Mouse (Mus musculus) forebrain, embryonic 16.5 days (tissue): ENCODE results near the gene Cad. TPM values are rescaled to one million over a fixed set of nuclear protein-coding genes. Genes with fewer than 3 reads are reported as not detected.

Experiments
- ATAC-seq: fragments of 200-750 bp; cut with Nextera tagmentation; 2 replicates; pipeline ENCODE4 v1.8.0; 2017; ENCODE audit warnings: mild to moderate bottlenecking, moderate library complexity
- H3K27ac ChIP-seq: fragments of 300-500 bp; sonication (generic); 2 replicates; pipeline ENCODE4 v1.5.1; 2014; ENCODE audit warnings: low read length, control low read depth
- H3K27me3 ChIP-seq: fragments of 300-500 bp; sonication (generic); replicated peaks from 2 replicates; pipeline ENCODE4 v1.6.1; 2014; ENCODE audit warnings: low read length; ENCODE audit not compliant: control insufficient read depth, insufficient read depth
- H3K36me3 ChIP-seq: fragments of 300-500 bp; sonication (generic); 2 replicates; pipeline ENCODE4 v1.6.1; 2014; ENCODE audit not compliant: control insufficient read depth, insufficient read depth
- H3K4me1 ChIP-seq: fragments of 300-500 bp; sonication (generic); replicated peaks from 2 replicates; pipeline ENCODE4 v1.6.1; 2014; ENCODE audit warnings: low read length; ENCODE audit not compliant: control insufficient read depth, insufficient read depth
- H3K4me2 ChIP-seq: fragments of 300-500 bp; sonication (generic); 2 replicates; pipeline ENCODE4 v1.6.1; 2014; ENCODE audit warnings: mild to moderate bottlenecking, low read length, control low read depth
- H3K4me3 ChIP-seq: fragments of 300-500 bp; sonication (generic); replicated peaks from 2 replicates; pipeline ENCODE4 v1.5.1; 2014; ENCODE audit warnings: mild to moderate bottlenecking, low read length, control low read depth
- H3K9ac ChIP-seq: fragments of 300-500 bp; sonication (generic); replicated peaks from 2 replicates; pipeline ENCODE4 v1.6.1; 2014; ENCODE audit warnings: low read depth, low read length, control low read depth
- H3K9me3 ChIP-seq: fragments of 300-500 bp; sonication (generic); 2 replicates; pipeline ENCODE4 v1.6.1; 2016; ENCODE audit warnings: low read length; ENCODE audit not compliant: control insufficient read depth
- WGBS: fragments of 180-500 bp; shearing (Covaris S2); extraction: QIAGEN DNeasy Blood & Tissue Kit; methylation state at CpG from one replicate; pipeline ENCODE4 v1.1.7; 2014; 5-methylcytosine and 5-hydroxymethylcytosine counted together
- polyA plus RNA-seq: library from polyadenylated mRNA; unstranded; fragments of >200 nt; fragmentation: Nextera tagmentation; extraction: Ambion mirVana; gene quantifications from 2 replicates; pipeline ENCODE4 v1.2.1, GENCODE M21; 2015

Cad gene
- polyA plus RNA-seq, 1 experiment from 2014 or later: 19.8 TPM

DNA sequence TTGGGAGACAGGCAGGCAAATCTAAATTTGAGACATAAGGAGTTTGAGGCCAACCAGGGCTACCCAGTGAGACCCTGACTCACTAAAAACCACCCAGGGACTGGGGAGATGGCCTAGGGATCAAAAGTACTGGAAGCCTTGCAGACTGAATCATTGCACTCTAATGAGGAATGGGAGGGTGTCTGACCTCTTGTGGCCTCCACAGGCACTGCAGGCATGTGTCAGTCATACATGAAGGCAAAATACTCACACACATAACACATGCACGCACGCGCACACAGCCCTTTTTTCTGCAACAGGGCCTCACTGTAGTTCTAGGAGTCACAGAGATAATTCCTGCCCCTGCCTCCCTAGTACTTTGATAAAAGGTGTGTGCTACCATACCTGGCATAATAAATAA lies 26.8 kb downstream of the Cad start:
- H3K36me3 ChIP-seq: peaks cover 4% of the 10 kb centered on the region
- H3K4me2 ChIP-seq: no peak overlapping the region
- no peak overlapping the region for H3K27ac ChIP-seq
- no peak overlapping the region for H3K4me3 ChIP-seq
- peaks cover 10% of the 10 kb centered on the region for H3K4me1 ChIP-seq
- WGBS: 74% methylated on average over 3 of the region's 3 CpGs
- H3K27me3 ChIP-seq: no peaks in the 10 kb centered on the region
- H3K9me3 ChIP-seq: no peaks in the 10 kb centered on the region
- ATAC-seq: no peak
- no peak overlapping the region for H3K9ac ChIP-seq

DNA sequence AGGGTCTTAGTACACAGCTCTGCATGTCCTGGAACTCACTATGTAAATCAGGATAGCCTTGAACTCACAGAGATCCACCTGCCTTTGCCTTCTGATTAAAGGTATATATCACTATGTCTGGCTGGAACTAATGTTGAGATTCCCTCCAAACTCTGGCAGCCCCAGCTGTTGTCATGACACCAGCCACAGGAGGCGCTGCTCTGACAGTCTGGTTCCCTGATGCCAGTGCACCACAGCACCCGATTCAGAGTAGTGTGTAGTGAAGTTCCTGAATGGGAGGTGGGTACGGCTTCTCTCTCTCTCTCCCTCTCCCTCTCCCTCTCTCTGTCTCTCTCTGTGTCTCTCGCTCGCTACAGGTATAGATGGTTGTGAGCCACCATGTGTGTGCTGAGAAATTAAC lies 27.8 kb downstream of the Cad start:
- Histone ChIP-seq H3K4me2 (no peak overlapping the region), H3K9me3 (no peaks in the 10 kb centered on the region), H3K4me3 (no peak overlapping the region), H3K9ac (no peak overlapping the region), H3K27ac (no peak overlapping the region), H3K27me3 (no peaks in the 10 kb centered on the region), H3K36me3 (peaks cover 4% of the 10 kb centered on the region), H3K4me1 (peaks cover 10% of the 10 kb centered on the region)
- WGBS: 13% methylated on average over 5 of the region's 5 CpGs
- no peak; the same call in 1 of the 2 replicates for ATAC-seq

DNA sequence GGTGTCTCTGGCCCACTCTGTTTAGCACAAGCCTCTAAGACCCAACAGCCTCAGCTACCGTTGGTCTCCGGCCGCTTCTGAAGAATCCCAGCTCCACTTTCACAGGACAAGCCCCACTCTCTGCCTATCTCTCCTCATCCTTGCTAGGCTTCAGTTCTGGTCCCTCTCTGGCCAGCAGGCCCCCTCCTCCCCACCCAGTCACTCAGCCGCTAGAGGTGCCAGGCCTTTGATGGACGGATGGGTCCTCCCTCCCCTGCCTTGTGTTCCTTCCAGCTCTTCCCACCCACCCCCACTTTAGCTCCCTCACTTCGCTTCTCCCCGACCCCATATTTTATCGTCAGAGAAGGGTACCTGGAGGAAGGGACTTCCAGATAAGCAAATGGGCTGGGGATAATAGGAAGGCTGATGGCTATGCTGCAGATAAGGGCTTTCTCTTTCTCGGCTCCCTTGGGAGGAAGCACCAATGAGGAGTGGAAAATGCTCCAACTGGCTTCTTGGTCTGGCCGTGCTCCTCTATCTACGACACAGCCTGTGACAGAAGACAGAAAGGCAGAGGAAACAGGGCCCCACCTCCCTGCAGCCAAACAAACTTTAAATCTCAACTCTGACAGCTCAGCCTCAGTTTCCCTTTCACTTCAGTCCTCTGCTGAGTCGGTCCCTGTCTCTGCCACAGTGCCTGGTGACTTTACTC lies 28.5 kb downstream of the Cad start:
- peaks cover 4% of the 10 kb centered on the region for H3K36me3 ChIP-seq
- H3K9me3 ChIP-seq: no peaks in the 10 kb centered on the region
- H3K4me2 ChIP-seq: no peak overlapping the region
- H3K27me3 ChIP-seq: no peaks in the 10 kb centered on the region
- no peak overlapping the region for H3K27ac ChIP-seq
- WGBS: 43% methylated on average over 12 of the region's 12 CpGs
- H3K4me3 ChIP-seq: no peak overlapping the region
- H3K4me1 ChIP-seq: peaks cover 10% of the 10 kb centered on the region
- no peak overlapping the region for H3K9ac ChIP-seq
- no peak for ATAC-seq

DNA sequence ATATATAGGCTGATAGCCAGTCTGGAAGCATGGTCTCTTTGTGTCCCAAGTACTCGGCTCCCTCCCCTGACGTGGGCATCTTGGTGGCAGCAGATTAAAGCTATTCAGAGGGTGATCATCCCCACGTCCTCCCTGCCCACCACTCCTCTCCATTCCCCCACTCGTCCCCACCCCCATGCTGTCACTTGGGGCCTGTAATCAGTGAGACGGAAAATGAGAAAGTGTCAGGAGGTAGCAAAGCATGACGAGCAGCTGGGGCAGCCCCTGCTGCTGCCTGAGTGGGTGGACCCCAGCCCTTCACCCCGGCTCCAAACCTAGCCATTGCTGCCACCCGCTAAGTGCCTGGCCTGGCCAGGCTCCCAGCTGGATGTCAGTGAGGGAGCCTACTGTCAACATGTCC lies 29.4 kb downstream of the Cad start:
- H3K27me3 ChIP-seq: no peaks in the 10 kb centered on the region
- no peaks in the 10 kb centered on the region; the same call in 1 of the 2 replicates for H3K36me3 ChIP-seq
- H3K27ac ChIP-seq: no peak overlapping the region
- H3K4me2 ChIP-seq: no peak overlapping the region
- no peak for ATAC-seq
- peaks cover 10% of the 10 kb centered on the region for H3K4me1 ChIP-seq
- H3K9ac ChIP-seq: no peak overlapping the region
- 2% methylated on average over 8 of the region's 8 CpGs for WGBS
- no peaks in the 10 kb centered on the region for H3K9me3 ChIP-seq
- H3K4me3 ChIP-seq: no peak overlapping the region

DNA sequence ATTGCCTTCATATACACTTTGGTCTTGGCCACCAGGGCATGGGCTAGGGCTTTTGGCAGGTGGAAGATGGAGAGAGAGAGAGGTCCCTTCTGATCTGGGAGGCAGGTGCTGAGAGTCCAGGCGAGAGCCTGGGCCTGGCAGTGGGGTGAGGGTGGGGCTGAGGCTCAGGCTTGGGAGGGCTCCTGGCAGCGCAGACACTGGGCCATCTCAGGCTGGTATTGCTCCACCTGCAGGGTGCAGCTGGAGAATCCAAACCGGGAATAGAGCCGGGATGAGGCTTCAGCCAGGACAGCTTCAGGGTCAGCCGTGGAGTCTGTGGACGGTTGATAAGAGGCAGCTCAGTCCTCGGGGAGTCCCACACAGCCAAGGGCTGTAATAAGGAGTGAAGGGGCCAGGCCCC lies 32.0 kb downstream of the Cad start:
- Histone ChIP-seq H3K27me3 (peaks cover 17% of the 10 kb centered on the region), H3K4me2 (no peak overlapping the region), H3K36me3 (no peaks in the 10 kb centered on the region), H3K9me3 (no peaks in the 10 kb centered on the region), H3K4me1 (no peaks in the 10 kb centered on the region), H3K4me3 (no peak overlapping the region), H3K9ac (no peak overlapping the region), H3K27ac (no peak overlapping the region)
- no peak for ATAC-seq
- WGBS: 31% methylated on average over 7 of the region's 7 CpGs

GRCm38 (mm10) chr5:31087131-31087530 lies 32.6 kb downstream of the Cad start:
- H3K9me3 ChIP-seq: no peaks in the 10 kb centered on the region
- H3K27me3 ChIP-seq: peaks cover 23% of the 10 kb centered on the region
- H3K4me3 ChIP-seq: no peak overlapping the region
- H3K27ac ChIP-seq: no peak overlapping the region
- no peaks in the 10 kb centered on the region for H3K4me1 ChIP-seq
- WGBS: 78% methylated on average over 2 of the region's 2 CpGs
- ATAC-seq: no peak
- no peaks in the 10 kb centered on the region for H3K36me3 ChIP-seq
- H3K4me2 ChIP-seq: no peak overlapping the region
- no peak overlapping the region for H3K9ac ChIP-seq

DNA sequence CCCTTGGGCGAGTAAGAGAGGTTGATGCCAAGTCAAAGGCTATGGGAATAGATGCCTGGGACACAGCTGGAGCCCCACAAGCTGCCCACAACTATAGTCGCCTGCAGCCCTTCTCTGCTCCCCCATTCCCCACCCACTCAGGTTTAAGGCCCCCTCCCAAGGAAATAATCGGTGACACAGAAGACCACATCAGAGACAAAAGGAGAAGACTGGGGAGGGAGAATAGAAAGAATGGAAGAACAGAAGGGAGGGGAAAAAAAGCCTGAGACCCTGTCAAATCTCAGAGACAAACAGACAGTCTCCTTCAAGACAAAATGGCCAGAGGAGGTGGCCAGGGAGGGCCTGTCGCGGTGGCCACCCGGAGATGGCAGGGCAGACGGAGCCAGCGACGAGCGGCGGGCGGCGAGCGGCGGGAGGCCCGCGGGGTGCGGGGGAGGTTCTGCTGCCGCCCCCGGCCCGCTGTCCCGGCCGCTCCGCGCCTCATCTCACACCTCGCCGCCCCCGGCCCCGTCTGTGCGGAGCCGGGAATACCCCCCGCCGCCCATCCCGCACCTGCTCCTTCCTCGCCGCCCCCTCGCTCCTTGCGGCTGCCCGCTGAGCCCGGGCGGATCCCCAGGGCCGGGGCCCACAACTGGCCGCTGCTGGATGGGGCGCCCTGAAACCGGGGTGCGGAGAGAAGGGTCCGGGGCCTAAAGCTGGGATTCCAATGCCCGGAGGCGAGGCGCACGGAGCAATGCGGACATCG lies 37.8 kb downstream of the Cad start:
- ATAC-seq: no peak
- Histone ChIP-seq H3K27me3 (peaks cover 68% of the 10 kb centered on the region), H3K4me2 (peak overlapping the region; percentile 64), H3K36me3 (no peaks in the 10 kb centered on the region), H3K27ac (no peak overlapping the region), H3K9ac (peak overlapping the region; percentile 38; the same call in 1 of the 2 replicates), H3K4me3 (peak overlapping the region; percentile 45), H3K4me1 (peaks cover 32% of the 10 kb centered on the region), H3K9me3 (no peaks in the 10 kb centered on the region)
- under 1% methylated on average over 49 of the region's 53 CpGs for WGBS

GRCm38 (mm10) chr5:31093151-31094041 lies 38.8 kb downstream of the Cad start:
- Histone ChIP-seq H3K27ac (no peak overlapping the region), H3K9me3 (no peaks in the 10 kb centered on the region), H3K36me3 (no peaks in the 10 kb centered on the region), H3K4me2 (peak overlapping the region; percentile 64), H3K4me1 (peaks cover 32% of the 10 kb centered on the region), H3K9ac (peak overlapping the region; percentile 38), H3K27me3 (peaks cover 75% of the 10 kb centered on the region), H3K4me3 (peak overlapping the region; percentile 45)
- WGBS: under 1% methylated on average over 51 of the region's 54 CpGs
- ATAC-seq: peak; percentile 47
